Mouse (Mus musculus) spleen, adult 2 months (tissue): ENCODE results near the gene Olfr12.

ENCODE experiments used
- CTCF ChIP-seq: fragments of 200-500 bp; IDR thresholded peaks from 2 replicates; pipeline ENCODE4 v1.5.1; 2011; ENCODE audit warnings: mild to moderate bottlenecking, inconsistent platforms; ENCODE audit not compliant: insufficient read depth, insufficient read length, insufficient replicate concordance; ENCODE audit errors: extremely low read depth
- POLR2A ChIP-seq: fragments of 200-500 bp; IDR thresholded peaks from 2 replicates; pipeline ENCODE4 v1.6.1; 2011; ENCODE audit warnings: low read depth, low read length, inconsistent platforms

GRCm38 (mm10) chr1:92634976-92635599 is 17.5 kb downstream of the Olfr12 start:
- no peak for TF ChIP-seq POLR2A
- no peak for TF ChIP-seq CTCF
